Mouse (Mus musculus) midbrain, postnatal 0 days (tissue): ENCODE measurements around the gene Ifit3b. TPM values are rescaled to one million over a fixed set of nuclear protein-coding genes. Genes with fewer than 3 reads are reported as not detected.
A peak's percentile ranks its signal among the peaks of the same experiment; 100 is the strongest.
"Not testable (repeated sequence)": the region's sequence is repeated elsewhere in the genome, so short reads cannot be mapped to it uniquely, and the experiment has no call there.

Experiments used
- ATAC-seq: fragments of 200-750 bp; cut with Nextera tagmentation; 2 replicates; pipeline ENCODE4 v1.8.0; 2017; ENCODE audit warnings: moderate number of reproducible peaks, mild to moderate bottlenecking, moderate TSS enrichment, moderate library complexity; ENCODE audit not compliant: low FRiP score
- DNase-seq: peaks from one replicate; pipeline ENCODE4 v3.0.0-alpha.2; 2015; ENCODE audit warnings: low spot score
- H3K27ac ChIP-seq: fragments of 300-500 bp; sonication (generic); 2 replicates; pipeline ENCODE4 v1.5.1; 2014; ENCODE audit warnings: low read depth, mild to moderate bottlenecking, low read length, mixed read lengths
- H3K27me3 ChIP-seq: fragments of 300-500 bp; sonication (generic); 2 replicates; pipeline ENCODE4 v1.6.1; 2014; ENCODE audit warnings: low read length, control low read depth, mixed read lengths; ENCODE audit not compliant: insufficient read depth
- H3K36me3 ChIP-seq: fragments of 300-500 bp; sonication (generic); 2 replicates; pipeline ENCODE4 v1.6.1; 2014; ENCODE audit warnings: low read length, control low read depth, mixed read lengths; ENCODE audit not compliant: insufficient read depth
- H3K4me1 ChIP-seq: fragments of 300-500 bp; sonication (generic); 2 replicates; pipeline ENCODE4 v1.6.1; 2014; ENCODE audit warnings: mild to moderate bottlenecking, control low read depth, antibody characterized with exemption, low read length, mixed read lengths; ENCODE audit not compliant: insufficient read depth
- H3K4me2 ChIP-seq: fragments of 300-500 bp; sonication (generic); 2 replicates; pipeline ENCODE4 v1.6.1; 2014; ENCODE audit warnings: low read depth, mild to moderate bottlenecking, low read length, mixed read lengths; ENCODE audit not compliant: poor library complexity, severe bottlenecking
- H3K4me3 ChIP-seq: fragments of 300-500 bp; sonication (generic); 2 replicates; pipeline ENCODE4 v1.5.1; 2014; ENCODE audit warnings: low read depth, mild to moderate bottlenecking, low read length, moderate library complexity
- H3K9ac ChIP-seq: fragments of 300-500 bp; sonication (generic); replicated peaks from 2 replicates; pipeline ENCODE4 v1.6.1; 2014; ENCODE audit warnings: mild to moderate bottlenecking, low read length, moderate library complexity, mixed read lengths; ENCODE audit not compliant: poor library complexity, severe bottlenecking
- H3K9me3 ChIP-seq: fragments of 300-500 bp; sonication (generic); 2 replicates; pipeline ENCODE4 v1.6.1; 2016; ENCODE audit warnings: low read length, control low read depth
- CTCF ChIP-seq: IDR thresholded peaks from 2 replicates; pipeline ENCODE4 v1.5.1; 2016; ENCODE audit warnings: antibody characterized with exemption, mild to moderate bottlenecking
- WGBS: fragments of 180-500 bp; shearing (Covaris S2); extraction: QIAGEN DNeasy Blood & Tissue Kit; methylation state at CpG from one replicate; pipeline ENCODE4 v1.1.7; 2014; 5-methylcytosine and 5-hydroxymethylcytosine counted together
- polyA plus RNA-seq: library from polyadenylated mRNA; unstranded; fragments of >200 nt; fragmentation: Nextera tagmentation; extraction: Ambion mirVana; gene quantifications from 2 replicates; pipeline ENCODE4 v1.2.1, GENCODE M21; 2015
- total RNA-seq: library from RNA; depleted of rRNA; stranded (reverse); fragments of >200 nt; gene quantifications from 2 replicates; pipeline ENCODE4 v1.2.3, GENCODE M21; 2014

Ifit3b gene
- total and polyA plus RNA-seq, 2 experiments from 2014 or later = 0.49 to 0.58 TPM

DNA sequence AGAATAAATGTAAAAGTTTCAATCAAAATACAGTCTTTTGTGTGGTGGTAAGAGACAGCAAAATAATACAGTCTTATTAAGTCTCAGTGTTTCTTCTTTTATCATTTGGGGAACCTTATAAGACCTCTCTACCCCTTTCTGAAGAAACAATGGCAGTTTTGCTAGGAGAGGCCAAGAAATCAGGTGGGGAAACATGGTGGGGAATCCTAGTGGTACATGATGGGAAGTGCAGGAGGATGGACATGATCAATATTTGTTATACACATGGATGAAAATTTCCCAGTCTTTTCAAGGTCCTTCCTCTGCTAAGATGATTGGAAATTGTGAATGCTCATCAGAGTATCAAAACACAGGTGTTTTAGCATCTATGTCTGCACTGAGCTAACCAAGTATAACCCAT is 18.8 kb upstream of the Ifit3b start:
- Histone ChIP-seq H3K4me3 (no peak overlapping the region), H3K9ac (no peak overlapping the region), H3K9me3 (no peaks in the 10 kb centered on the region), H3K27ac (no peak overlapping the region), H3K27me3 (no peaks in the 10 kb centered on the region), H3K4me2 (no peak overlapping the region), H3K36me3 (no peaks in the 10 kb centered on the region), H3K4me1 (no peaks in the 10 kb centered on the region)
- peak; percentile 42; the same call in 1 of the 2 replicates for TF ChIP-seq CTCF
- no peak for ATAC-seq
- no peak for DNase-seq

DNA sequence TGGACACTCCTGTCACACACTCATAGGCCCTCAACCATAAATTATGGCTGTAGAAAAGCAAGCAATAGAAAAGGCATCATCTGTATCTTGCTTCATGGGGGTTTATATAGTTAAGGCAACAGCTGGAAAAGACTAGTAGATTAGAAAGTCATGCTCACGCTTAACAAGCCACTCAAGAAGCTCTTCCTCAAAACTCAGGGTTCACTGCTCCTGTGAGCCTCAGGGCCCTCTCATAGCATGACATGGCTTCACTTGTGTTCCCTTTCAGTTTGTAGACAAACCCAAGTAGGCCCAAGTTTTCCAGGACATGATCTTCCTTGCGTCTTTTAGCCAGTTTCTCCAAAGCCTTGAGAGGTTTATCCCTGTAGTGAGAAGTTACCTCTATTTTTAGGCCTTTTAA is 14.3 kb upstream of the Ifit3b start:
- no peaks in the 10 kb centered on the region for H3K27me3 ChIP-seq
- no peak overlapping the region for H3K27ac ChIP-seq
- H3K4me3 ChIP-seq = no peak overlapping the region
- no peaks in the 10 kb centered on the region for H3K9me3 ChIP-seq
- WGBS = 94% methylated on average over 2 of the region's 2 CpGs
- TF ChIP-seq CTCF = no peak
- no peak for DNase-seq
- no peak overlapping the region for H3K9ac ChIP-seq
- H3K4me1 ChIP-seq = no peaks in the 10 kb centered on the region
- H3K36me3 ChIP-seq = no peaks in the 10 kb centered on the region
- no peak overlapping the region for H3K4me2 ChIP-seq
- no peak for ATAC-seq

DNA sequence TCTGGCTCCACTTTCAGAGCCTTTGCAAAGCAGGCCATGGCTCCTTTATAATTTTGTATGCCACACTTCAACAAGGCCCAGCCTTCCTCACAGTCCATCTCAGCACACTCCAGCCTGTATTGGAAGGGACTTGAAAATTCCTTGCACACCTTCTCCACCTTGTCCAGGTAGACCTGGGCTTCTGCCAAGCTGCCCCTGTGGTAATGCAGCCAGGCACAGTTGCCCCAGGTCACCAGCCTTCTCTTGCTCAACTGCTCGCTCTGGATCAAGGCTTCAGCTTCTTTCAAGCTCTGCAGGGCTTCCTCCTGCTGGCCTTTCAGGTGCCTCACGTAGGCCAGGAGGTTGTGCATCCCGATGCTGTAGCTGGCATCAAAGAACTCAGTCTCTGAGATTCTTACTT is 13.2 kb upstream of the Ifit3b start:
- not testable (repeated sequence) for H3K9ac ChIP-seq, H3K4me3 ChIP-seq, H3K27me3 ChIP-seq, H3K9me3 ChIP-seq, DNase-seq, H3K36me3 ChIP-seq, H3K4me2 ChIP-seq, H3K27ac ChIP-seq, ATAC-seq, H3K4me1 ChIP-seq
- WGBS = 75% methylated on average over 3 of the region's 3 CpGs

DNA sequence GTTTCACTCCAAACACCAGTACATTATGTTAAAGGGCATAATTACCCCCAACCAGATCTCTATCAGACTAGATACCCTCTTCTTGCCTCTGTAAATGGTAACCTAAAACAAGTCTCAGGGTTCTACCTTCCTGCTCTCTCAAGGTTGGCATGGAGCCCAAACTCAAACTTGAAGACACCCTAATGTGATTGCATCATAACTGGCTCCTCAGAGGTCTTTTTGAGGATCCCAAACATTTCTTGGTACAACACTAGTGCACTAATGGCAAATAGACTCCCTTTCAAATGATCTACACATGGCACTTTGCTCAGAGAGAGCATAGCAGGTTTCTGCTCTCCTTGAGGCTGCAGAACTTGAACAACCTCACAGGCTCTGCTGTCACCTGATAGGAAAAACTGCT is 11.0 kb upstream of the Ifit3b start:
- ATAC-seq = no peak
- H3K36me3 ChIP-seq = no peaks in the 10 kb centered on the region
- H3K27ac ChIP-seq = no peak overlapping the region
- H3K27me3 ChIP-seq = no peaks in the 10 kb centered on the region
- H3K4me3 ChIP-seq = no peak overlapping the region
- no peak overlapping the region for H3K4me2 ChIP-seq
- H3K9ac ChIP-seq = no peak overlapping the region
- H3K9me3 ChIP-seq = no peaks in the 10 kb centered on the region
- no peaks in the 10 kb centered on the region for H3K4me1 ChIP-seq
- no peak for TF ChIP-seq CTCF
- DNase-seq = no peak

DNA sequence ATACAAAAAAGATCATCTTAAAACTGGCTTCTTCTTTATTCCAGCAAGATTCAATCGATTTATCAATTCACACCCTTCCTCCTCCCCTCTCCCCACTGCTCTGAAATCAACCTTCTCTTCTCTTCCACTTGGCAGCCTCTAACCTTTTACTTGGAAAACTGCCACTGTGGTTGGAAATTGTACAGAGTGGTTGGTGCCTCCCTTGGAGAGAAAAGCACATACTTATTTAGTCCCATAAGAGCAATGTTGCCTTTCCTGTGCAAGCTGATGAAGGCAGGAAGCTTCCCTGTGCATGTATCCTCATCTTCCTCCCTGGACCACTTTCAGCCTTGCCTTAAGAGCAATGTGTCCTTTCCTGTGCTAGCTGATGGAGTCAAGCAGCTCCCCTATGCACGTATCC is 9.4 kb upstream of the Ifit3b start:
- 75% methylated on average over 2 of the region's 2 CpGs for WGBS
- no peak for TF ChIP-seq CTCF
- peak; percentile 52 for DNase-seq
- Histone ChIP-seq H3K9me3 (no peaks in the 10 kb centered on the region), H3K36me3 (no peaks in the 10 kb centered on the region), H3K4me1 (no peaks in the 10 kb centered on the region), H3K4me3 (no peak overlapping the region), H3K27ac (no peak overlapping the region), H3K4me2 (no peak overlapping the region), H3K27me3 (no peaks in the 10 kb centered on the region), H3K9ac (no peak overlapping the region)
- no peak for ATAC-seq

DNA sequence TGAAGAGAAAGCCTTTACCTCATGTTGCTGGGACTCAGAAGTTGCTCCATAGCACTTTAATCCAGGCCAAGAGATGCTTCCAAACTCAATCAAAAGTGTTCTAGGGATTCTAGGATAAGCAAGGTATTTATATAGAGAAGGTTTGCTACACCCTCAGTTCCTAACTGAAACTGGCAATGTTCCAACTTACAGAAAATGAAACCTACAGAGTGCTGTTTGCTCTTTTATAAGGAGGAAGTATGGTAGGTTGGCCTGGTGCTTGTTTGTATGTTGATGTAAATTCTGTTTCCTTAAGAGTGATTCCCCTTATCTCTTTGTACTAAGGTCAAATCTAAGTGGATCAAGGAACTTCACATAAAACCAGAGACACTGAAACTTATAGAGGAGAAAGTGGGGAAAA is 8.5 kb upstream of the Ifit3b start:
- not testable (repeated sequence) for H3K27ac ChIP-seq, H3K4me1 ChIP-seq, H3K4me3 ChIP-seq, H3K9ac ChIP-seq, ATAC-seq, DNase-seq, H3K9me3 ChIP-seq, H3K36me3 ChIP-seq, H3K4me2 ChIP-seq, H3K27me3 ChIP-seq

DNA sequence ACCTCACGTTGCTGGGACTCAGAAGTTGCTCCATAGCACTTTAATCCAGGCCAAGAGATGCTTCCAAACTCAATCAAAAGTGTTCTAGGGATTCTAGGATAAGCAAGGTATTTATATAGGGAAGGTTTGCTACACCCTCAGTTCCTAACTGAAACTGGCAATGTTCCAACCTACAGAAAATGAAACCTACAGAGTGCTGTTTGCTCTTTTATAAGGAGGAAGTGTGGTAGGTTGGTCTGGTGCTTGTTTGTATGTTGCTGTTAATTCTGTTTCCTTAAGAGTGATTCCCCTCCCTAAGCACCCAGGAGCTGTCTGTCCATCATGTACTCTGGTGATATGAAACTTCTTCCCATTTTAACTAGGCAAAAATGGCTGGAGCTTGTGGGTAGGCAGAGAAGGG is 5.9 kb upstream of the Ifit3b start, which contains the start of gene Ifit1bl1:
Ifit1bl1 (minus strand) TSS at position 69 of the 400 bp plus-strand sequence.
- not testable (repeated sequence) for H3K27ac ChIP-seq, ATAC-seq, H3K36me3 ChIP-seq, H3K4me3 ChIP-seq, H3K27me3 ChIP-seq, H3K9me3 ChIP-seq, H3K9ac ChIP-seq, DNase-seq, H3K4me2 ChIP-seq, H3K4me1 ChIP-seq
- WGBS = 37% methylated on average over 1 of the region's 1 CpGs
